Mouse (Mus musculus) cerebellum, adult 8-10 months (tissue): ENCODE measurements at regions not wholly inside any gene's neighbourhood (a gene's known extent, or its start where the extent isn't known, plus 50 kb on each side); places are given as distances from the start of the nearest gene placed in this dataset.
"Not testable (repeated sequence)": the region's sequence is repeated elsewhere in the genome, so short reads cannot be mapped to it uniquely, and the experiment has no call there.

ENCODE experiments used
- DNase-seq: peaks from one replicate; pipeline ENCODE4 v3.0.0; 2022

DNA sequence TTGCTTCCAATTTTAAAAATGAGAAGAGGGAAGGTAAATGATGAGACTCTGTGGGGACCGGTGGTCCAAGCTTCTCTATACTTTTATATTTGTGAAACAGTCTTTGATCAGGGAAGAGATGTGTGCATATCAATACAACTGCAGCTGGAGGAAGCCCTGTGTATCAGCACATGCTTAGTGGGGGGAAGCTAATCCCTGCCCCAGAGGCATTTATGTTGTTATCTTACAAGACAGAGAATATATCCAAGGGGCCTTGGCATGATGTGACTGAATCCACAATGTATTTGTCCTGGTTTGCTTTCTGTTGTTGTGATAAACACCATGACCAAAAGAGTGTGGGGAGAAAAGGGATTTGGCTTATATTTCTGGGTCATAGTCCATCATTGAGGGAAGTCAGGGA, 105.2 kb upstream of the C9orf72 start:
- no peak for DNase-seq

GRCm38 (mm10) chr4:35325300-35325699, 99.3 kb upstream of the C9orf72 start:
- DNase-seq = no peak

GRCm38 (mm10) chr4:35322432-35323173, 96.6 kb upstream of the C9orf72 start:
- no peak for DNase-seq

GRCm38 (mm10) chr4:35310396-35310977, 84.5 kb upstream of the C9orf72 start:
- DNase-seq = no peak

DNA sequence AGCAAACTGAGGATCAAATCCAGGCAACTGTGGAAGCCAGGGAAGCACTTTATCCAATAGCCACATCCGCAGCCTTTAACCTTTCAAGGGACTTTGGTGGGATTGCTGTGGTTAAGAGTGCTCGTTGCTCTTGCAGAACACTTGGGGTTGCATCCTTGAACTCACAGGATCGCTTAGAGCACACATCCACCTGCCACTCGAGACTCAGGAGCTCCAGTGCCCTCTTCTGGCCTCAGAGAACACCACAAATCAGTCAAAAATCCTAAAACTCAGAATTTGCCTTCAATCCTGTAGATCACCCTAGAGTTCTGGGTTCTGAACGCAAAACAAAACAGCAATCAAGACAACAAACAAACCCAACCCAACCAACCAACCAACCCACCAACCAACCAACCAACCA, 82.2 kb upstream of the C9orf72 start:
- DNase-seq = no peak

- no peak for DNase-seq
These were observed 79.2 kb upstream of the C9orf72 start for GRCm38 (mm10) chr4:35305210-35305609.

GRCm38 (mm10) chr4:35300848-35301247, 74.9 kb upstream of the C9orf72 start:
- no peak for DNase-seq

DNA sequence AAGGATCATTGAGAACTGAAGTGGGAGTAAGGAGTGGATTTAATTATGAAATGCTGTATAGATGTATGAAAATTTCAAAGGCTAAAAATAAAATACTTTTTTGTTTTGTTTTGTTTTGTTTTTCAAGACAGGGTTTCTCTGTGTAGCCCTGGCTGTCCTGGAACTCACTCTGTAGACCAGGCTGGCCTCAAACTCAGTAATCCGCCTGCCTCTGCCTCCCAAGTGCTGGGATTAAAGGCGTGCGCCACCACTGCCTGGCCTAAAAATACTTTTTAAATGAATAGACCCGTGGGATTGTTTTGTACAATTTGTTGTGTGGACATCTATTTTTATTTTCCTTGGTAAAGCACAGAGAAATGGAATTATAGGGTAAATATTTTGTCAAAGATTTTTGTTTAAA, 74.4 kb upstream of the C9orf72 start:
- DNase-seq = not testable (repeated sequence)

DNA sequence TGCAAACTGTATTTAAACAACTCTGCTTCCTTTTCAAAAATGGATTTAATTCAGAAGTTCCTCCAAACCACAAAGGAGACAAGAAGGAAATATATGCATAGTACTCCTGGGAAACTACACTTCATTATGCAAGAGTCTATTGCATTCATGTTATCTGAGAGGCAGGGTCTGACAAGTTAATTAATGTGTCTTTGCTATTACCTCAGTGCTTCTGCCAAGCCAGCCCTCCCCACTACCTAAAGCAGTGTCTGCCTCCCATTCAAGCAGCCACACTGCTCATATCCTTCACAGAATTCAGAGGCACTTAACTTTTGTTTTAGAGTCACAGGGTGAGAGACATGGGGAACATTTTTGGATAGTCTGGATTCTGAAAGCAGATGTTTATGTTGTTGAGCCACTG, 58.6 kb upstream of the C9orf72 start:
- DNase-seq = no peak
